Mouse (Mus musculus): ENCODE data around the gene Zbtb40.

Gene Zbtb40

DNA sequence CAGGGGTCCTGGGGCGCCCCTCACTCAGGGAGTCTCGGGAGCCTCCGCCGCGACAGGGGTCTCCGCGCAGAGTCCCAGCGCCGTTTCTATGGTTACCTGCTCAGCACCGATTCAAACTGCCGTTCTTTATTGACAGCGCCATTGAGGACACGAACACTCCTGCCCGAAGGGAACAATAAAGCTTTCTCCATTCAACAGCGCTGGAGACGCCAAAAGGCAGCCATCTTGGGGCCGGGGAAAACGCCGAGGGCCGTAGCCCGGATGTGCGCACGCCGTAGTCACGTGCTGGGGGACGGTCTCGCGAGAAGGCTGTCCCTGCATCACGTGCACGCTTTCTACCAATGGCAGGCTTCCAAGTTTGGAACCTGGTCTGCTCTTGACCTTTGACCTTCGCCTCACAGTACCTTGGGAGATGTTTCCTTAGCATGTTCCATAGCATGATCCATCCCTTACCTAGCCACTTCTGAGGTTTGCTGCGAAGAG lies at the start of gene Zbtb40:
Gene Zbtb40 (minus strand): TSS at position 252 of the 483 bp plus-strand sequence.
- peak; percentile 94 to 96 for DNase-seq

DNA sequence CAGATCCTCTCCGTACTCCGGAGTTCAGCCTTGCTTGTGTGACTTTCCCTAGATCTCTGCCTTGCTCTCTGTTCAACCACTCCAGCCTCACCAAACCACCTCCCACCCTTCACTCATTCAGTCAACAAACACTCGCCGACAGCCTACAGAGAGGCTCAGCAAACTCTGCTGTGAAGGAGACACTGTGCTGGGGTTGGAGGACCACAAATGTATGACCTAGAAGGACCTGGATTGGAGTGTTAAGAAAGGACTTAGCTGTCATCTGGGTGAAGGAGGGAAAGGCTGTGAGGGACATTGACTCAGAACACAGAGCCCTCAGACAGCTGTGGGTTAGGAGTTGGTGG lies 49.4 kb upstream of the Zbtb40 start:
- DNase-seq = no peak

DNA sequence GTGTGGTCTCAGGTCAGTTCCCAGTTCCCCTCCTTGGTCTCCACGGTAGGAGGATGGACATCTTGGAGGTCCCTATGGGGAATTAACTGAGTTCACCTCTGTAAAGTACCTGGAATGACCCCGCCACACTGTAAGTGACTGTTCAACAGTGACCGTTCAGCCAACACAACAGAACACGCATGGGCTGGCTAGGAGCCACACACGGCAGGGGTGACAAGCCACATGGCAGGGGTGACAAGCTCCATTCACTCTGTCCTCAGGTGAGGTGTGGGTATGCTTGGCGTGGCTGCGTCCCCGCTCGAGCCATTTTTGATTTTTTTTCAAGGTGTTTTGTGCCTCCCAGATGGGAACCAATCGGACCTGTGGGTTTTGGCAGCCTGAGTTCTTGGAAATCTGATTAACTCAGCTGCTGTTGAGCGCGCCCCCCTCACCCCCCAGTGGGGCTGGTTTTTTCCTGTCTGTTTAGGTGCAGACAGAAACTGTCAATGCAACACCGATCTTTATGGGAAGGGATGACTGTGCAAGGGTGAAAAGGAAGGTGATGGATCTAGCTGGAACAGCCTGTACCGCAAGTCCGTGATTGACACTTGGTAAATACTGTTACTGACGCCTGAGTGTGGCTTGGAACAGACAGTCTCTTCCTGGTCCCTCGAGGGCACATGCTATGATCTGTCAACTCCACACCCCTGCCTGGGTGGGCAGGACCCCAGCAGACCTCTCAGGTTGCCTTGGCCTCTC lies 48.8 kb upstream of the Zbtb40 start:
- no peak for DNase-seq

DNA sequence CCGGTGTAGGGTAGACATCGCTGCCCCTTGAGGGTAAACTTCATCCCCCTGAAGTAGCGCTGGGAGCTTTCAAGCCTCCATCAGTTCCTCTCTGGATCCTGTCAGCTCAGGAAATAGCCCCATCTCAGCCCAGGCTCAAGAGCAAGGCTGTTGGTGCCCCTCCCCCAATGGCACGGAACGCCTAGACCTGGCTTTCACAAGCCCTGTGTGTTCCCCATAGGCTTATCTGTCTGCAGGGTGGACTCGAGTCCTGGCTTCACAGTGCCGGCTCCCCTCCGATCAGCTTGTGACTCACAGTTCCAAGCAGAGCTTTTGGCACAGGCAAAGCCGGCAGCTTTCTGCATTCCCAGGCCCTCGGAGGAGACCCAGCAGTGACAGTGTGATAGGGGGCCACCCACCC lies 47.8 kb upstream of the Zbtb40 start:
- DNase-seq = no peak

DNA sequence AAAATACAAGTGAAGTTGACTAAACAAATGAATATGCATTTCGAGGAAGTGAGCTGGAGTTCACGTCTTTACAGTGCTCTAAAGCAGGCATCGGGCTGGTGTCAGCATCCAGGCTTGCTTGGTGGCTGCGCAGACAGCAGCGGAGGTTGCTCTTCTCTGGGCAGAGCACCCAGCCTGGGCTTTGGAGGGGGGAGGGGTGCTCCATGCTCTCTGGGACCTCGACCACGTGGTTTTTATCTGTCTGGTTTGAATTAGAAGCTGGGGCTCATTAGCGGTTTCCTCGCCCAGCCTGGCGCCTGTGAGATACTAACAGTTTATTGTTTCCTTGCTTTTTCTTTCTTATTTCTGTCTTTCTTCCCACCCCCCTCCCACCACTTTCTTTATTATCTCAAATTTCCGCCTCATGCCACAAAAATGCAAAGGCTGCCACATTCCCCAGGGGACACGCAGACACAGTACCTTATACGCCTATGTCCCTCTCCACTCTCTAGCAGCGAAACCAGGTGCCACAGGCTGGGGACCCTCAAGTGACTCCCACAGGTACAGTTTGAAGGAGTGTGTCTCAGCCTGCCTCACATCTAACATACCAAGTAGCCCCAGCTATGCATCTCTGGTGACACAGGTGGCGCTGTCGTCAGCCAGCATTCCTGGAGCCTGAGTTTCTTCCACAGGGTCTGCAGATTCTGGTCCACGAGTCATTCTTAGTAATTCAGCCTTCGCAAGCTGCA lies 36.6 kb upstream of the Zbtb40 start:
- DNase-seq = peak; percentile 34 to 45

DNA sequence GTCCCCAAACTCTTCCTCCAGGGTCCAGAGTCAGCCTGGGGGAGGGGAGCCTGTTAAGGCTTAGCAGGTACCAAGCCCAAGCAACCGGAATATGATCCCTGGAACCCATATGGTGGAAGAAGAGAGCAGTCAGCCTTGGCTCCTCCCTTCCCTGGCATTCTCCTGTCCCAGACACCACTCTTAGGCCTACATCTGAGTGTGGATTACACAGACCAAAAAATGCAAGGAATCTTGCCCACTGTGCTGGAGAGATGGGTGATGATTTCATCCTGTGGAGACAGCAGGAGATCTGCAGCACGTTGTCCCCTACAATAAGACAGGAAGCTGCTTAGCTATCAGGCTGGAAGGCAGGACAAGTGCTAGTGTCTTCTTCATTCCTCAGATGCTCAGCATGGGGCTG lies 34.3 kb upstream of the Zbtb40 start:
- DNase-seq = no peak

DNA sequence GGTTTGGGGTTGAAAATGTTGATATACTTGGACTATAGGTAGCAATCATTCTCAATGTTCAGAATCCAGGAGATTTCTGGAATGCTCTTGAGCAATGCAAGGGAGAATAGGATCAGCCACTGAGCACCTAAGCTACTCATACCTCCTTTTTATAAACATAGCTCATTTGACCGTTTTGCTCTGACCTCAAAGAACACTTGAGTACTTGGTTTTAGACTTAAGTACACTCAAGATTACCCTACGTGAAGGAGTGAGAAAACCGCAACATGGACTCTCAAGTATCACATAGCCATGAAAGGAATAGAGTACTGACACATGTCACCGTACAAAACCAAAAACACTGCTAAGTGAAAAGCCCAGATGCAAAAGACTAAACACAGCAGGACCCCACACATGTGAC lies 32.8 kb upstream of the Zbtb40 start:
- DNase-seq = no peak

DNA sequence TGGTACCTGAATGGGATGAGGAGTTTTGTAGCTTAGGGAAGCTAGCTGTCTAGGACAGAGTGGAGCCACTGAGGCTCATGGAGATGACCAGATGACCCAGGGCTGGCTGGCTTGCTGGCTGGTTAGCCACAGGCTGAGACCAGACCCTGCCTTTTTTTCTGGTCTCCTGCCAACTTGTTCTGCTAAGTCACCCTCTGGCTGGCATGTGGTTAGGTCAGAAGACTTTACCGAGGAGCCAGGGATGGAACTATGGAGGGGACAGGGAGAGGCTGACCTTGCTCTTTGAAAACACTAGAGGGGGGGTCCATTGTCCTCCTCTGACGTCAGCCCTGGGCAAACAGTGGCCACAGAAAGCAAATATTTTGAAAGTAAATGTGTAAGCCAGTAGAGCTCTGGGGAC lies 28.6 kb upstream of the Zbtb40 start:
- no peak for DNase-seq

DNA sequence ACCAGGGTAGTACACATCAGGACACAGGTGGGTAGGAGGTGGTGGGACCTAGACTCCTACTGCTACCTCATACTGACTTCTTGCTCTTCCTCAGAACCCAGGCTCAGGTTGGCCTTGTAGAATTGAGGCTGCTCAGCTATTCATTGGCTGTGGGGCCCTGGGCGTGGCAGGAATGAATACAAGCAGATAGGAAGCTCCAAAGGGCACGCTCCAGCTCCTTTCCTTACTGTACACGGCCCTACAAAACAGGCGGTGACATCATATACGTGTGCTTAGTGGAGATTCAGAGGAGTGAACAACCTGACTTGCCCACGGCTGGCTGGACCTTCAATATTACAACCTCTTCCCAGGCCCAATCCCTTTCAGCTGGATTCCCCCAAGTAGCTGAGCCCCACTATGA lies 22.6 kb upstream of the Zbtb40 start:
- no peak for DNase-seq

DNA sequence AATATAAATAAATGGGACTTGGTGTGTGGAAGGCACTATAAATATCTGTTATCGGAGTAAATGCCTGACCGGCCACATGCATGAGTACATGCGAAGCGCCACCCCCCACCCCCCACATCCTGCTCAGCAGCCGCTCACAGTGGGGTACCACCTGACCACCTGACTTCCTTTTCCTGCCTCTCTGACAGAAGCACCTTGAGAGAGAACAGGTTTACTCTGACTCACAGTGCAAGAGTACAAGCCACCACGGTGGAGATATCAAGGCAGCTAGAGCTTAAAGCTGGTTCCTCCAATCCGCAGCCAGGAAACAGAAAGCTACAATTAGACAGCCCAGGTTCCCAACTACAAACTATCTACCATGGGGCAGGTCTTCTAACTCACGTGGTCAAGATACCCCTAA lies 19.9 kb upstream of the Zbtb40 start:
- no peak for DNase-seq

DNA sequence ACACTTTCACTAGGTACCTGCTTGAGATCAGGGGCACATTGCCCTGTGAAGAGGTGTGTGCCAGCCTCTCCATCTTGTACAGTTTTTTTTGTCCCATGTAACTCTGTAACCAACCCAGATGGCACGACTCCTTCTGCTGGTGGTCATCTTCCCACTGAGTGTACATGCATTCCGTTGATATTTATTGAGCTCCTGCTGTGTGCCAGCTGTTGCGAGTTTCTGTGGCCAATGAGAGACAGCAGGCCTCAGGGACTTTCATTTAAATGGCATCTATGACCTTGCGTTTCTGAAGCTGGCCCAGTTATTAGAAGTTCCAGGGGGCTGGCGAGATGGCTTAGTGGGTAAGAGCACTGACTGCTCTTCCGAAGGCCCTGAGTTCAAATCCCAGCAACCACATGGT lies 17.2 kb upstream of the Zbtb40 start:
- DNase-seq = no peak

DNA sequence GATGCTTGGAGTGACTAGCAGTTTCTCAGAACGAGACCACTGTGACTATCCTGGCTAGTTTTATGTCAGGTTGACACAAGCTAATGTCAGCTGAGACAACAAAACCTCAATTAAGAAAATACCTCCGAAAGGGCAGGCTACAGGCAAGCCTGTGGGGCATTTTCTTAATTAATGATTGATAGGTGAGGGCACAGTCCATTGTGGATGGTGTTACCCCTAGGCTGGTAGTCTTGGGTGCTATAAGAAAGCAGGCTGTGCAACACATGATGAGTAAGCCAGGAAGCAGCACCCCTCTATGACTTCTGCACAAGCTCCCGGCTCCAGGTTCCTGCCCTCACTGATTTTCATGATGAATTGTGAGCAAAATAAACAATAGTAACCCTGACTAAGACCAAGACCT lies 6.3 kb upstream of the Zbtb40 start:
- no peak for DNase-seq

DNA sequence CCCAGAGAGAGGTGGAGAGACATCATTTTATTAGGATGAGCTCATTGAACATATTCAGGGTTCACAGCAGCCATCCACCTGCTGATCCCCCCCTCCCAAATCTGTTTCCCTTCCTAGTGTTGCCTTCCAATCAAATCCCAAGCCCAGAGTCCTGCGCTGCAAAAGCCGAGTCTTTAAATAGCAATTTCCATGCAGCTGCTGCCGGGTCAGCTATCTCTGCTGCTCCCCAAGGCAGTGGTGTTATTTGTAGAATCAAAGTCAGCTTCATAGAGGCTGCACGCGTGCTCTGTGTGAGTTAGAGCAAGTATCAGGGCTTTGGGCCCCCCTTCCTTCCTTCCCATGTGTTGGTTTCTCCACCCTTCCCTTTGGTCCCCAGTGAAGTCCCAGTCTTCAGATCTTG lies 5.2 kb upstream of the Zbtb40 start:
- DNase-seq = no peak

DNA sequence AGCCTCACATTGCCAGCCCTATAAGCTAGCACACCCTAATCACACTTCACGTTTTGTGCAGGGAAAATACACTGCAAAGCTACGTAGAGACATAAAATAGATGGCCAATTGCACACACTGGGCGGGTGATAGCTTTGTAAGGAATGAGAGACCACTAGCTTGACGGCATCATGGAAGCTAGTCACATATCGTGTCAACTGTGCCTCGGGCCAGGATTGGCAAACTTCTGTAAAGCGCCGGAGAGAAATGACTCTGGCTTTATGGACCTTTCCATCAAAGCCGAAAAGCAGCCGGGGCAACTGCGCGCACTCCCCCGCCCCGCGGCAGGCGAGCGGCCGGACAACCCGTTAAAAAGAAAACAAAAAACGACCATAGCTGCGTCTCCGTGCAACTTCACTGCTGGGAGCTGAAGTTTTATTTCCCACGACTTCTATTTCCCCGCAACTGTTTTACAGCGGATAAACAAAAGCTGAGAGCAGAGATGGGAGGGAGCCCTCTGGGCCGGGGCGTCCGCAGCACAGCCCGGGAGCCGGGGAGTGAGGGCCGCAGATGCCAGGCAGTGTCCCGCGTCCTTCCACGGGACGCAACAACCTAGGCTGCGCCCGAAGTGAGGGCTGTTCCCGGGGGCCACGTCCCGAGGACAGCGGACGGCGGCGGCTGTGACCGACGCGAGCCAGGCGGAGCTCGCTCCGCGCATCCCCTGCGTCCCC lies 606 bp downstream of the Zbtb40 start:
- no peak for DNase-seq

DNA sequence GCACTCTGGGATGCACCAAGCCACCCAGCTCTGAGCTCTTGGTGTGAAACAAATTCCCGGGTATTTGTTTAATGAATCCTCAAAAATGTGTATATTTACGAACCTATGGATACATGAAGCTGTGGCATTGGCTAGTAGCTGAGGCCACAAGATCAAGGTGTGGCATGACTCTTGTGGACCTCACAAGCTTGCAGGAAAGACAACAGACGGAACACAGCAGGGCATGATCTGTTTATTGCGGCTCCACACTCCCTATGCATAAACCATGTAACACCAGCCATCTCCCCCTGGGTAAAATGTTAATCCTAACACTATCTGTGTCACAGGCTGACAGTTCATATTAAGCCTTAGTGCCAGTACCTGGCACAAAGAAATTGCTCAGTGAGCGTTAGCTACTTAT lies 2.5 kb downstream of the Zbtb40 start:
- no peak for DNase-seq

DNA sequence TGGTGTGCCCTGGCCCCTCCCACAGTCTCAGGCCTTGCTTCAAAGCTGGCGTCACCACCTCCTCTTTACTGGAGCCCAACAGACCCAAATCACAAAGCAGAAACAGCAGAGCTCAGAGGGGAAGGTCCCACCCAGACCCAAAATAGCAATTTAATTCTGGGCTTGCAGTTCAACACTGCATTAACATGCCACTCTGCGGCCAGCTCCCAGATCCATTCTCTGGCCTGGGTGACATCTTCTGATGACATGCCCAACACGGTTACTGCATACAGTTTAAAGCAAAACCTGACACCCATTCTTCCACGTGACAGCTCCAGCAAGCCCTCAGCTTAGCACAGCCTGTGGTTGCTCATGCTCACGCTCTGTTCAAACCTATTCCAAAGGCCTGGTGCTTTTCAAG lies 4.1 kb downstream of the Zbtb40 start:
- no peak for DNase-seq

DNA sequence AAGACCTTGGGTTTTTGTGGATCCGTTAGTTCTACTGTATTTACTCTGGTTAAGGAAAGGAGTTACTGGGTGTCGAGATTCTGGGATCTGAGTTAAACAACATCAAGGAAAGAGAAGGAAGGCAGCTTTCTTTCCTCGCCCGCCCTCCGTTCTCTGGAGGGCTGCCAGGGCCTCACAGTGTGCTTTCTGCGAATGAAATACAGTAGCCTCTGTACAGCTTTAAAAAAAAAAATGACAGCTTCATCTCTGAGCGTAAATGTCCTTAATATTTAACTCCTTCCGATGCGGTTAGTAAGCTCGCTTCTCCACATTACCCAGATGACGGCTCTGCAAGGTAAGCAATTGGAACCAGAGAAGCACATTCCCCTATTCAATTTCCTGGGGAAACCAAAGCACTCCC lies 4.8 kb downstream of the Zbtb40 start:
- DNase-seq = peak in 1 of 2 experiments; percentile 47

DNA sequence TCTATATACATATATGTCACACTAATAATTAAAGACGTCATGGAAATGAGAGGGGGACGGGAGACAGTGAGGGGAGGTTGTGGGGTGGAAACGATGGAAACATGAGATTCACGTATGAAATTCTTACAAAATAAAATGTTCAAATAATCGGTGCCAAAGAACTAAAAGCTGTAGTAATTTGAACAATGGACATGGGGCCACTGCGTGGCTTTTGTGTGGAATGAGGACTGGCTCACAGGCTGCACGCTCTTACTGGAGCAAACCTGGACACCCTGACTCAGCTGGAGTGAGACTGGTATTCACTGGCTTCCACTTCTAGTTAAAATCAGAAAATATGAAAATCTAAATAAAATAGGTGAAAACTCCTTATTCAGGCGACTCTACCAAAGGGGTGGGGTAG lies 6.6 kb downstream of the Zbtb40 start:
- no peak for DNase-seq

DNA sequence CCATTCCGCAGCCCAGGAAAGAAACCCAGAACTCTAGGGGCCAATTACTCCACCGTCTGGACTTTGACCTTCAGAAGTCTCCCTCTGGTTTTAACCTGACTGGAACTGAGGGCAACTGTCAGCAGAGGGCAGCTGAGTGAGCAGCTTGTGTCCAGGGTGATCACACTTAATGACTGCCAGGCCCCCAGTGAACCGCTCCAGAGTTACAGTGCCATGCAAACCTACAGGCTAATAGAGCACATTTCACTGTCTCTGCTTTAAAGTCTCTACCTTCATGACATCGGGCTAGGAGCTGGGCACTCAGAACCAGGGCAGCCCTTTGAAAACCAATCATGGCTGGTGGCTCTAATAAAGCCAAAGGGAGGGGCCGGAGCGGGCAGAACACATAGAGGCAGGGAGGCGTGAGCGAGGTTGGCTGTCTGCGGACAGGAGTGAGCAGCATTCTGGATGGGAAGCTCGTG lies 7.4 kb downstream of the Zbtb40 start:
- DNase-seq = no peak

DNA sequence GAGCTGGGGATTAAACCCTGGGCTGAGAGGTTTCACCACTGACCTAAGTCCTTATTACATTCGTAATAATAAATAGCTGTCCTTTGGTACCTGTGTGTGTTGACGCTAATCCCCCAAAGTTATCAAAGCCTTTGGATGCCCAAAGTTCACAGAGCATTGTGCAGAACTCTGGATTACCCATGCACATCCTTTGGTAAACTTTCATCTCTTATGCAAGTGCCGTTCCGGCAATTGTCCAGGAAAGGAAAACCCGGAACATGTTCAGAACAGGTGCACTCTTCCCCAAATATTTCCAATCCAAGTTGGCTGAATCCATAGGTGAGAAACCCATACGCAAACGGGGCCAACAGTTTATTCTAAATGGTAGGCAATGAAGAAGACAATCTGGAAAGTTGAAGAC lies 9.2 kb downstream of the Zbtb40 start:
- no peak for DNase-seq

DNA sequence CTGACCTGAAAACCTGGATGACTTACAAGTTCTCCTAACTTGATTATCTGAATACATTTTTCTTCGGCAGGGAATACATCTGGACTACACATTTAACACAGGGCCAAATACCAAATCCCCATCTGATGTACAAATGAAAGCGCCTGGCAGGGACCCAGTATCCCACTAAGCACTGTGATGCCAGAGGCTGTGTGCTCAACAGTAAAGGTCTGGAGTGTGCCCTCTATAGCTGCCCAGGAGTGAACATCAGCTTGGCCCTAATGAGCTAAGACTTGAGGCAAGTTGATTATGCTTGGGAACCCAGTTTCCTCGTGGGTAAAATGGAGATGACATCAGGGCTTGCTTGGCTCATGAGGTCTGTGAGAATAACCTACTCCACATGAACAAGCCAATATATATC lies 10.1 kb downstream of the Zbtb40 start:
- no peak for DNase-seq

DNA sequence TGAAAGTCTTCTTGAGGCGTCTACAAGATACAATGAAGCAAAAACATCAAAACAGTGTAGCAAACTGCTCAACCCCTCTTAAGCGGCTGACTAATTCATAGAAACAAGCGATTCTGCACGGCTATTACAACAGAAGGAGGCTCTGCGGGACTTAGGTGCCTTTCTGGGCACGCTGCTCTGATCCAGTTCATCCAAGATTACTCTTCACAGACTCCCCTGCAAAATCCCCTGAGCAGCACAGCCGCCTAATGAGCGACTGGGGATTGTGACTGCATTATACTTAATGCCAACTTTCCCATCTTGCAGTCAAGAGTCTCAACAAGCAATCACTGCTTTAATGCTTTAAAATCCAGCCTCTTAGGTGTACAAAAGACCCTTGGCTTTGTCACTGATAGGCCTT lies 10.5 kb downstream of the Zbtb40 start:
- no peak for DNase-seq

DNA sequence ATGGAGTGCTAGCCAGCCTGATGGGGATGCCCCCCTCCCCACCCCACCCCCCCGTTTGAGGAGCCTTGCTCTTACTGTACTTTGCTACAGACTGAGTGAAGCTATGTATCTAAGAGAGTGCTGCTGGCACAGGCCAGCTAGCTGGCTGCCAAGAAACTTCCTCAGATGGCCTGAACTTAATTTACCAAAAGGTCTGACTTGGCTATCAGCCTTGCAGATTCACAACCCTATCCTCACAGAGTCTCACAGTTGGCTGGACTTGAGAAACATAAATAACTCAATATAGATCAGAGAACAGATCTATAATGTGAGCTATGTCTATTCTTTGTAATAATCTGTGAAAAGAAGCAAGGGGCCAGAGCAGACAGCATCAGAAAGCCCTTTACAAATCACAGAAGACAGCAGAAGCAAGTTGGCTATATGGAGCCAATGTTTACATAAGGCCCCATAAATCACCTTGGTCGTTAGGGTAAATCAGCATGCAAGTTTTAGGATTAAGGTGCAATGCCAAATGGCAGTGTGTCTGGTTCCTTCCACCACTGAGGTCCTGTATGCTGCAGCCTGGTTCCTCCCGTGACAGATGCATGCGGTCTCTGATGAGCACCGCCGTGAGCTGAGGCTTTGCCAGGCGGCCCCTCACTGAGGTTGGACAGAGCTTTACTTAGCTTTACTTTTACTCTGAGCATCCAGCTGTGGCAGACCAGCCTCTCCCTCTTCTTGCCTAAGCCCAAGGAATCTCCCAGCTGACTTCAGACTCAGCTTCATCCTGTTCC lies 15.3 kb downstream of the Zbtb40 start:
- peak; percentile 16 to 68 for DNase-seq
